Mouse (Mus musculus) heart, postnatal 10 days (tissue): Measurements from ENCODE around the gene Cd300e. TPM values are rescaled to one million over a fixed set of nuclear protein-coding genes. Genes with fewer than 3 reads are reported as not detected.
"Not testable (repeated sequence)": the region's sequence is repeated elsewhere in the genome, so short reads cannot be mapped to it uniquely, and the experiment has no call there.

Experiments
- DNase-seq, 2 experiments: peaks; one replicate each; pipeline ENCODE4 v3.0.0; 2021
- intact Hi-C: fragments of 180-260 bp; cut with DNase I; formaldehyde crosslinking; loops from one replicate; pipeline ENCODE4 v1.15.1; 2025
- total RNA-seq, 2 experiments: library from RNA; stranded (reverse); gene quantifications; 2 replicates each; pipeline ENCODE4 v1.2.3; 2021

Gene Cd300e
- total RNA-seq, 2 experiments from 2014 or later, result 0.29 to 0.35 TPM

DNA sequence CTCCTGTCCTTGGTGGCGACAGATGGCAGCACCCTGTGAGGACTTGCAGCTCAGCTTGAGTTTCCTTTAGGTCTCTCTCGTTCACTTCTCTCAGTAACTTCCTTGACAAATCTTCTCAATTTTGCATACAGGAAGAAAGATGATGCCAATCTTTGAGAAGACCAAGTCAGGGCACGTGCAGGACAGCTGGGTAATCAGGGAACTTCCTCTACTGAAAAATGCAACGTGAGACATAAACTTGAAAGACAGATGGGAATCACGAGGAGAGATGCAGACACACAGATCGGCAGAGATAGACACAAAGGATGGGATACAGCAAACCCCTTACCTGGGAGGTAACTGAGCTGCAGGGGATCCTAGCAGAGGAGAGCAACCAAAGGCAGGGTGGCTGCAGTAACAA is 35.1 kb downstream of the Cd300e start, which contains the start of gene Cd300ld4:
Cd300ld4 (minus strand) TSS at position 101 of the 400 bp plus-strand sequence.
- intact Hi-C loops, DNase-seq: not testable (repeated sequence)

DNA sequence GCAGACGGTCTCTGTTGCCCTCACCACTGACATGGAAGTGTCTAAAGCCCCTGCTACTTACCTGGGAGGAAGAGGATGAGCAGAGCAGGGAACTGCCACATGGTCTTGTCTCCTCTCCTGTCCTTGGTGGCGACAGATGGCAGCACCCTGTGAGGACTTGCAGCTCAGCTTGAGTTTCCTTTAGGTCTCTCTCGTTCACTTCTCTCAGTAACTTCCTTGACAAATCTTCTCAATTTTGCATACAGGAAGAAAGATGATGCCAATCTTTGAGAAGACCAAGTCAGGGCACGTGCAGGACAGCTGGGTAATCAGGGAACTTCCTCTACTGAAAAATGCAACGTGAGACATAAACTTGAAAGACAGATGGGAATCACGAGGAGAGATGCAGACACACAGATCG is 45.9 kb downstream of the Cd300e start, which contains the start of gene Cd300ld2:
Cd300ld2 (minus strand) TSS at position 101 of the 400 bp plus-strand sequence.
- intact Hi-C loops, DNase-seq: not testable (repeated sequence)

DNA sequence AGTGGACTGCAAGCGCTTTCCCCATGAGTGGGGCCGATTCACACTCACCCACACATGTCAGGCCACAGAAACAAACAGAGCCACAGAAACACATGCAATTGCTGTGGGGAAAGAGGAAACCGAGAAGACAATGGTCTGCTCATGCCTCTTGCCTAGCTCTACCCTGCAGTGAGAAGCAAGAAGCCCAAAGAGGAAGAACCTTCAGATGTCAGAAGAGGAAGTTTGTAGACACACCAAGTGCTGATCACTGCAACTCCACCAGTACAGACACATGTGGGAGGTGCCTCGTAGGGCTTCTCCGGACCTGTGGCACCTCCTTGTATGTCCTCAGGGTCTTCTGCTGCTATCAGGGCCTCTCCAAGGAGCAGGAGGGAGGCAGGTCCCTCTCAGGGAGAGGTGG is 57.9 kb downstream of the Cd300e start:
- no peak for DNase-seq
- intact Hi-C loops, result no loop called here

Other genes with a start within 250 kb of the Cd300e start
- gene Gprc5c, start 211.0 kb downstream of the Cd300e start, total RNA-seq, result 10 to 100 TPM; 12.9 to 18.1 TPM
- under 1 TPM; 0.96 to 0.99 TPM for gene Cd300a, start 172.1 kb downstream of the Cd300e start, total RNA-seq
- under 1 TPM; 0.19 to 0.77 TPM for gene Cd300lb, start 127.8 kb downstream of the Cd300e start, total RNA-seq
- not detected for gene Cd300c, start 93.0 kb downstream of the Cd300e start, total RNA-seq
- gene Cd300ld, start 72.3 kb downstream of the Cd300e start, total RNA-seq, result under 1 TPM; 0.41 to 0.84 TPM
- gene Cd300c2, start 60.3 kb downstream of the Cd300e start, total RNA-seq, result 1 to 10 TPM; 1.7 to 2.1 TPM
- not detected for gene Cd300ld2, start 46.0 kb downstream of the Cd300e start, total RNA-seq
- not detected for gene Cd300ld4, start 35.2 kb downstream of the Cd300e start, total RNA-seq
- 1 to 10 TPM; 3.9 to 5.0 TPM for gene Cd300ld5, start 24.4 kb downstream of the Cd300e start, total RNA-seq
- gene Cd300ld3, start 13.8 kb downstream of the Cd300e start, total RNA-seq, result 1 to 10 TPM; 1.2 to 2.9 TPM
- 1 to 10 TPM; 1.4 to 1.6 TPM for gene Rab37, start 29.3 kb upstream of the Cd300e start, total RNA-seq
- gene Cd300lf, start 71.8 kb upstream of the Cd300e start, total RNA-seq, result under 1 TPM; 0.15 to 0.48 TPM
- gene Slc9a3r1, start 101.2 kb upstream of the Cd300e start, total RNA-seq, result 10 to 100 TPM; 11.9 to 17.4 TPM
- 10 to 100 TPM; 10.9 TPM for gene Tmem104, start 125.3 kb upstream of the Cd300e start, total RNA-seq
- 10 to 100 TPM; 14.8 to 19.9 TPM for gene Nat9, start 125.7 kb upstream of the Cd300e start, total RNA-seq
- gene Grin2c, start 205.1 kb upstream of the Cd300e start, total RNA-seq, result not detected
- 1 to 10 TPM; 7.7 to 9.1 TPM for gene Fdxr, start 214.9 kb upstream of the Cd300e start, total RNA-seq
- gene Fads6, start 235.5 kb upstream of the Cd300e start, total RNA-seq, result 1 to 10 TPM in 1 of 2 experiments, under 1 TPM in 1; 0.89 to 1.2 TPM
- gene Otop2, start 245.0 kb upstream of the Cd300e start, total RNA-seq, result not detected